Mouse (Mus musculus) G1E (cell line): ENCODE data around the gene Alg9.

Experiments
- CTCF ChIP-seq: IDR thresholded peaks from 2 replicates; pipeline ENCODE4 v1.5.1; 2012; ENCODE audit warnings: low read depth, low read length, inconsistent platforms, mixed read lengths
- GATA1 ChIP-seq: IDR thresholded peaks from 2 replicates; pipeline ENCODE4 v1.6.1; 2012; ENCODE audit warnings: borderline replicate concordance, low read length, inconsistent platforms, mixed read lengths
- GATA2 ChIP-seq: IDR thresholded peaks from 2 replicates; pipeline ENCODE4 v1.6.1; 2012; ENCODE audit warnings: low read depth, low read length, inconsistent platforms, borderline replicate concordance
- POLR2AphosphoS5 ChIP-seq: IDR thresholded peaks from 2 replicates; pipeline ENCODE4 v1.6.1; 2012; ENCODE audit warnings: low read depth, low read length, inconsistent platforms; ENCODE audit not compliant: insufficient replicate concordance
- TAL1 ChIP-seq: conservative IDR thresholded peaks from 2 replicates; pipeline ENCODE4 v1.6.1; 2012; ENCODE audit warnings: low read depth, low read length, inconsistent platforms, mixed read lengths

GRCm38 (mm10) chr9:50845081-50845480 is 70.3 kb downstream of the Alg9 start, which contains the start of gene Ppp2r1b:
- TF ChIP-seq GATA2 = no peak
- no peak for TF ChIP-seq CTCF
- TF ChIP-seq POLR2AphosphoS5 = no peak
- TF ChIP-seq GATA1 = no peak
- TF ChIP-seq TAL1 = no peak
